Mouse (Mus musculus): ENCODE measurements around the gene Klhl31. TPM values are rescaled to one million over a fixed set of nuclear protein-coding genes. Genes with fewer than 3 reads are reported as not detected.

Klhl31 gene
- total and polyA plus RNA-seq, 2 experiments from 2014 or later: 66.8 to 75.3 TPM

GRCm38 (mm10) chr9:77623318-77624050 lies 12.8 kb upstream of the Klhl31 start:
- H3K9me3 ChIP-seq (replicated peaks; ENCODE audit: control insufficient read depth, low read length): no peaks in the 10 kb centered on the region
- no peaks in the 10 kb centered on the region for H3K27me3 ChIP-seq (ENCODE audit: control insufficient read depth, insufficient read depth, low read length)
- no peak for ATAC-seq (ENCODE audit: insufficient read depth, low read depth)
- 80% methylated on average over 6 of the region's 6 CpGs for whole genome bisulfite sequencing
- no peak overlapping the region for H3K4me3 ChIP-seq (ENCODE audit: low read depth, low read length)
- TF ChIP-seq CTCF (IDR thresholded peaks at IDR 0.05; ENCODE audit: low read depth) (no peak), EP300 (IDR thresholded peaks at IDR 0.05; ENCODE audit: low read depth) (no peak)
- peak overlapping the region; percentile 41 for H3K27ac ChIP-seq (ENCODE audit: low read depth)
- H3K9ac ChIP-seq (replicated peaks; ENCODE audit: low read depth, low read length): no peak overlapping the region
- no peak overlapping the region for H3K4me2 ChIP-seq (ENCODE audit: low read depth, low read length)
- H3K4me1 ChIP-seq (ENCODE audit: control insufficient read depth, insufficient read depth): peaks cover 18% of the 10 kb centered on the region
- H3K36me3 ChIP-seq (replicated peaks; ENCODE audit: control insufficient read depth, insufficient read depth, low read length): no peaks in the 10 kb centered on the region
- DNase-seq (ENCODE audit: low spot score): no peak

GRCm38 (mm10) chr9:77624171-77624570 lies 12.1 kb upstream of the Klhl31 start:
- Histone ChIP-seq H3K4me1 (ENCODE audit: control insufficient read depth, insufficient read depth) (peaks cover 20% of the 10 kb centered on the region), H3K36me3 (replicated peaks; ENCODE audit: control insufficient read depth, insufficient read depth, low read length) (no peaks in the 10 kb centered on the region), H3K4me2 (ENCODE audit: low read depth, low read length) (no peak overlapping the region), H3K27ac (ENCODE audit: low read depth) (no peak overlapping the region), H3K4me3 (ENCODE audit: low read depth, low read length) (no peak overlapping the region), H3K27me3 (ENCODE audit: control insufficient read depth, insufficient read depth, low read length) (no peaks in the 10 kb centered on the region), H3K9me3 (replicated peaks; ENCODE audit: control insufficient read depth, low read length) (no peaks in the 10 kb centered on the region), H3K9ac (replicated peaks; ENCODE audit: low read depth, low read length) (no peak overlapping the region)
- no peak for ATAC-seq (ENCODE audit: insufficient read depth, low read depth)
- 75% methylated on average over 5 of the region's 5 CpGs for WGBS
- DNase-seq (ENCODE audit: low spot score): no peak
- TF ChIP-seq EP300 (IDR thresholded peaks at IDR 0.05; ENCODE audit: low read depth): no peak
- TF ChIP-seq CTCF (IDR thresholded peaks at IDR 0.05; ENCODE audit: low read depth): no peak

GRCm38 (mm10) chr9:77628676-77629075 lies 7.6 kb upstream of the Klhl31 start:
- Histone ChIP-seq H3K9ac (replicated peaks; ENCODE audit: low read depth, low read length) (no peak overlapping the region), H3K4me1 (ENCODE audit: control insufficient read depth, insufficient read depth) (peaks cover 14% of the 10 kb centered on the region; the same call in 1 of the 2 replicates), H3K27me3 (ENCODE audit: control insufficient read depth, insufficient read depth, low read length) (no peaks in the 10 kb centered on the region), H3K27ac (ENCODE audit: low read depth) (peak overlapping the region; percentile 80), H3K36me3 (replicated peaks; ENCODE audit: control insufficient read depth, insufficient read depth, low read length) (no peaks in the 10 kb centered on the region), H3K4me2 (ENCODE audit: low read depth, low read length) (no peak overlapping the region), H3K9me3 (replicated peaks; ENCODE audit: control insufficient read depth, low read length) (no peaks in the 10 kb centered on the region), H3K4me3 (ENCODE audit: low read depth, low read length) (no peak overlapping the region)
- DNase-seq (ENCODE audit: low spot score) (peak; percentile 59), ATAC-seq (ENCODE audit: insufficient read depth, low read depth) (peak; percentile 90)
- 36% methylated on average over 10 of the region's 10 CpGs for WGBS
- TF ChIP-seq CTCF (IDR thresholded peaks at IDR 0.05; ENCODE audit: low read depth) (no peak), EP300 (IDR thresholded peaks at IDR 0.05; ENCODE audit: low read depth) (no peak)

DNA sequence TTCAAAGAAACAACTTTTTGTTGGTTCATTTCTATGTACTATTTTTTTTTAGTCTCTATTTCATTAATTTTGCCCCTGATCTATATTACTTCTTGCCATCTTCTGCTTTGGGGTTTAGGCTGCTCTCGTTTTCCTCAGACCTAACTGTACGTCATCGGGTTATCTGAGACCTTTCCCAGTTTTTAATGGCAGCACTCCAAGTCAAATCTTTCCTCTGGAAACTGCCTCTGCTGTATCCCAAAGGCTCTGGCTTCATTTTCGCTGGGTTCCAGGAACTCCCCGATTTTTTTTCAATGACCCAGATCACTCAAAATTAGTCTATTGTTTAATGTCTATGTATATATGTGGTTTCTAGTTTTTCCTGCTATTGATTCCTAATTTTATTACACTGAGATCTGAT lies 6.6 kb upstream of the Klhl31 start:
- Histone ChIP-seq H3K4me1 (ENCODE audit: control insufficient read depth, insufficient read depth) (peaks cover 14% of the 10 kb centered on the region; the same call in 1 of the 2 replicates), H3K9ac (replicated peaks; ENCODE audit: low read depth, low read length) (no peak overlapping the region), H3K4me3 (ENCODE audit: low read depth, low read length) (no peak overlapping the region), H3K36me3 (replicated peaks; ENCODE audit: control insufficient read depth, insufficient read depth, low read length) (no peaks in the 10 kb centered on the region), H3K9me3 (replicated peaks; ENCODE audit: control insufficient read depth, low read length) (no peaks in the 10 kb centered on the region), H3K27me3 (ENCODE audit: control insufficient read depth, insufficient read depth, low read length) (no peaks in the 10 kb centered on the region), H3K27ac (ENCODE audit: low read depth) (peak overlapping the region; percentile 80; the same call in 1 of the 2 replicates), H3K4me2 (ENCODE audit: low read depth, low read length) (no peak overlapping the region)
- TF ChIP-seq EP300 (IDR thresholded peaks at IDR 0.05; ENCODE audit: low read depth): no peak
- 18% methylated on average over 5 of the region's 5 CpGs for WGBS
- ATAC-seq (ENCODE audit: insufficient read depth, low read depth) (no peak), DNase-seq (ENCODE audit: low spot score) (no peak)

DNA sequence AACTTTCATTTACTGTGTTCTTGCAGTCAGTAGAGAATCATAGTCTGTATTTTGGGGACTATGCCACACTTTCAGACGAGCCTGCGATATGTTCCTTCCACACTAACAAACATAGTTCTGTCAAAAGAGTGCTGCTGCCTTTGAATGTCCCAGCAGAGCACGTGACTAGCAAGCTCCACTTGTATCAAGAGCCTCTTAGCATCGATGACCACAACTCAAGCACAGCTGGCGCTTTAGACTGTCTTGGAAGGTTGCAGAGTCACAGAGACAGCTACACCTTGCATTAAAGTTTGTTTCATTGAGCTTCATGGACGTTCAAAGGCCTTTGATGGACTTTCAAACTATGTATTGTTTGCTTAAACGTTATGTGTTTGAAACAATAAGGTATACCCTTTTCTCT lies 5.5 kb upstream of the Klhl31 start:
- Histone ChIP-seq H3K9ac (replicated peaks; ENCODE audit: low read depth, low read length) (no peak overlapping the region), H3K4me1 (ENCODE audit: control insufficient read depth, insufficient read depth) (peaks cover 16% of the 10 kb centered on the region; the same call in 1 of the 2 replicates), H3K27ac (ENCODE audit: low read depth) (0 out of 2 replicates have a peak overlapping the region, but pooled peaks have one; percentile 8), H3K36me3 (replicated peaks; ENCODE audit: control insufficient read depth, insufficient read depth, low read length) (no peaks in the 10 kb centered on the region), H3K4me3 (ENCODE audit: low read depth, low read length) (no peak overlapping the region), H3K9me3 (replicated peaks; ENCODE audit: control insufficient read depth, low read length) (no peaks in the 10 kb centered on the region), H3K4me2 (ENCODE audit: low read depth, low read length) (no peak overlapping the region), H3K27me3 (ENCODE audit: control insufficient read depth, insufficient read depth, low read length) (no peaks in the 10 kb centered on the region)
- WGBS: 46% methylated on average over 7 of the region's 7 CpGs
- DNase-seq (ENCODE audit: low spot score): no peak
- ATAC-seq (ENCODE audit: insufficient read depth, low read depth): no peak
- no peak for TF ChIP-seq EP300 (IDR thresholded peaks at IDR 0.05; ENCODE audit: low read depth)
- TF ChIP-seq CTCF (IDR thresholded peaks at IDR 0.05; ENCODE audit: low read depth): no peak

DNA sequence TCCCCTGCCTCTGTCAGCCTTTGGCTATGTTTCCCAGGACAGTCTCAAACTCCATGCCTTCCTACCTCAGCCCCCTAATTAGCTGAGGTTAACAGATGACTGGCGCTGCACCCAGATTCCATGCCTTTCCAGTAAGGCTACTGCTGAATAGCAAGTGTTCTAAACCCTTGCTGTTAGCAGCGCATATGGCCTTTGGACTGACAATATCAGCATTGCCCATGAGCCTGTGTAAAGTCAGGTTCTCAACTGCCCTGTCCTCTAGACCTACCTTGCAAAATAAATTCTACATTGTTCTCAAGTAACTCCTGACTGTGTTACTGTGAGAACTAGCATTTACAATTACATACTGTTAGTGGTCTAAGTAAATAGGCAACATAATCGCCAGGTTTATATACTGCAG lies 3.9 kb upstream of the Klhl31 start:
- Histone ChIP-seq H3K36me3 (replicated peaks; ENCODE audit: control insufficient read depth, insufficient read depth, low read length) (no peaks in the 10 kb centered on the region), H3K9me3 (replicated peaks; ENCODE audit: control insufficient read depth, low read length) (no peaks in the 10 kb centered on the region), H3K27ac (ENCODE audit: low read depth) (no peak overlapping the region), H3K27me3 (ENCODE audit: control insufficient read depth, insufficient read depth, low read length) (no peaks in the 10 kb centered on the region), H3K4me2 (ENCODE audit: low read depth, low read length) (no peak overlapping the region), H3K9ac (replicated peaks; ENCODE audit: low read depth, low read length) (no peak overlapping the region), H3K4me1 (ENCODE audit: control insufficient read depth, insufficient read depth) (peaks cover 19% of the 10 kb centered on the region; the same call in 1 of the 2 replicates), H3K4me3 (ENCODE audit: low read depth, low read length) (no peak overlapping the region)
- no peak for TF ChIP-seq EP300 (IDR thresholded peaks at IDR 0.05; ENCODE audit: low read depth)
- TF ChIP-seq CTCF (IDR thresholded peaks at IDR 0.05; ENCODE audit: low read depth): no peak
- ATAC-seq (ENCODE audit: insufficient read depth, low read depth) (no peak), DNase-seq (ENCODE audit: low spot score) (no peak)
- WGBS: 84% methylated on average over 3 of the region's 3 CpGs

Measured in heart, postnatal 0 days (tissue).